Mouse (Mus musculus) liver, embryonic 12.5 days (tissue): ENCODE measurements around the gene Atp10b. TPM values are rescaled to one million over a fixed set of nuclear protein-coding genes. Genes with fewer than 3 reads are reported as not detected.

ENCODE experiments used
- ATAC-seq: fragments of 200-750 bp; cut with Nextera tagmentation; 2 replicates; pipeline ENCODE4 v1.8.0; 2017; ENCODE audit warnings: moderate number of reproducible peaks, mild to moderate bottlenecking, moderate library complexity
- H3K27ac ChIP-seq: fragments of 300-500 bp; sonication (generic); 2 replicates; pipeline ENCODE4 v1.5.1; 2016; ENCODE audit warnings: mild to moderate bottlenecking
- H3K27me3 ChIP-seq: fragments of 300-500 bp; sonication (generic); replicated peaks from 2 replicates; pipeline ENCODE4 v1.6.1; 2016; ENCODE audit warnings: mild to moderate bottlenecking, moderate library complexity
- H3K36me3 ChIP-seq: fragments of 300-500 bp; sonication (generic); 2 replicates; pipeline ENCODE4 v1.6.1; 2016; ENCODE audit warnings: mild to moderate bottlenecking, moderate library complexity
- H3K4me1 ChIP-seq: fragments of 300-500 bp; sonication (generic); 2 replicates; pipeline ENCODE4 v1.6.1; 2016
- H3K4me2 ChIP-seq: fragments of 300-500 bp; sonication (generic); 2 replicates; pipeline ENCODE4 v1.6.1; 2016; ENCODE audit warnings: mild to moderate bottlenecking, moderate library complexity
- H3K4me3 ChIP-seq: fragments of 300-500 bp; sonication (generic); 2 replicates; pipeline ENCODE4 v1.5.1; 2016; ENCODE audit warnings: mild to moderate bottlenecking, moderate library complexity
- H3K9ac ChIP-seq: fragments of 300-500 bp; sonication (generic); 2 replicates; pipeline ENCODE4 v1.6.1; 2016; ENCODE audit warnings: mild to moderate bottlenecking, moderate library complexity
- H3K9me3 ChIP-seq: fragments of 300-500 bp; sonication (generic); replicated peaks from 2 replicates; pipeline ENCODE4 v1.6.1; 2016; ENCODE audit warnings: mild to moderate bottlenecking, moderate library complexity
- WGBS: fragments of 180-500 bp; shearing (Covaris S2); methylation state at CpG from one replicate; pipeline ENCODE4 v1.1.7; 2016; ENCODE audit not compliant: insufficient replicate concordance; 5-methylcytosine and 5-hydroxymethylcytosine counted together
- polyA plus RNA-seq: library from polyadenylated mRNA; unstranded; fragments of >200 nt; fragmentation: Nextera tagmentation; extraction: Ambion mirVana; gene quantifications from 2 replicates; pipeline ENCODE4 v1.2.1, GENCODE M21; 2016

Gene Atp10b
- polyA plus RNA-seq, 1 experiment from 2014 or later: not detected

- no peaks in the 10 kb centered on the region for H3K4me1 ChIP-seq
- no peak for ATAC-seq
- H3K36me3 ChIP-seq: no peaks in the 10 kb centered on the region
- H3K27me3 ChIP-seq: no peaks in the 10 kb centered on the region
- H3K9ac ChIP-seq: no peak overlapping the region
- no peaks in the 10 kb centered on the region for H3K9me3 ChIP-seq
- 16% methylated on average over 1 of the region's 1 CpGs for WGBS
- no peak overlapping the region for H3K27ac ChIP-seq
- H3K4me2 ChIP-seq: no peak overlapping the region
- no peak overlapping the region for H3K4me3 ChIP-seq
These were observed 63.5 kb downstream of the Atp10b start for GRCm38 (mm10) chr11:43213134-43213533.

GRCm38 (mm10) chr11:43213740-43214139, 64.1 kb downstream of the Atp10b start:
- ATAC-seq: no peak
- no peak overlapping the region for H3K9ac ChIP-seq
- H3K4me2 ChIP-seq: no peak overlapping the region
- 67% methylated on average over 1 of the region's 1 CpGs for WGBS
- H3K4me3 ChIP-seq: no peak overlapping the region
- H3K27ac ChIP-seq: no peak overlapping the region
- H3K4me1 ChIP-seq: no peaks in the 10 kb centered on the region
- no peaks in the 10 kb centered on the region for H3K36me3 ChIP-seq
- H3K9me3 ChIP-seq: no peaks in the 10 kb centered on the region
- H3K27me3 ChIP-seq: no peaks in the 10 kb centered on the region

GRCm38 (mm10) chr11:43217021-43217420, 67.3 kb downstream of the Atp10b start:
- Histone ChIP-seq H3K27me3 (no peaks in the 10 kb centered on the region), H3K9me3 (no peaks in the 10 kb centered on the region), H3K9ac (no peak overlapping the region), H3K27ac (no peak overlapping the region), H3K4me3 (no peak overlapping the region), H3K36me3 (no peaks in the 10 kb centered on the region), H3K4me1 (no peaks in the 10 kb centered on the region), H3K4me2 (no peak overlapping the region)
- no peak for ATAC-seq
- WGBS: 34% methylated on average over 4 of the region's 4 CpGs

GRCm38 (mm10) chr11:43230231-43230630, 80.6 kb downstream of the Atp10b start:
- no peak overlapping the region for H3K27ac ChIP-seq
- ATAC-seq: no peak
- H3K36me3 ChIP-seq: no peaks in the 10 kb centered on the region
- H3K4me2 ChIP-seq: no peak overlapping the region
- H3K4me1 ChIP-seq: no peaks in the 10 kb centered on the region
- H3K4me3 ChIP-seq: no peak overlapping the region
- no peak overlapping the region for H3K9ac ChIP-seq
- WGBS: 79% methylated on average over 6 of the region's 6 CpGs
- no peaks in the 10 kb centered on the region for H3K27me3 ChIP-seq
- no peaks in the 10 kb centered on the region for H3K9me3 ChIP-seq

- Histone ChIP-seq H3K27me3 (no peaks in the 10 kb centered on the region), H3K4me1 (no peaks in the 10 kb centered on the region), H3K27ac (no peak overlapping the region), H3K9ac (no peak overlapping the region), H3K4me3 (no peak overlapping the region), H3K36me3 (no peaks in the 10 kb centered on the region), H3K4me2 (no peak overlapping the region), H3K9me3 (no peaks in the 10 kb centered on the region)
- ATAC-seq: no peak
- WGBS: 56% methylated on average over 7 of the region's 7 CpGs
These were observed 82.4 kb downstream of the Atp10b start for GRCm38 (mm10) chr11:43232073-43232472.

- whole genome bisulfite sequencing: 71% methylated on average over 8 of the region's 8 CpGs
- Histone ChIP-seq H3K9me3 (no peaks in the 10 kb centered on the region), H3K4me1 (no peaks in the 10 kb centered on the region), H3K4me2 (no peak overlapping the region), H3K27me3 (no peaks in the 10 kb centered on the region), H3K9ac (no peak overlapping the region), H3K4me3 (no peak overlapping the region), H3K27ac (no peak overlapping the region), H3K36me3 (no peaks in the 10 kb centered on the region)
- ATAC-seq: no peak
These were observed 86.8 kb downstream of the Atp10b start for GRCm38 (mm10) chr11:43236360-43237039.

- ATAC-seq: no peak
- Histone ChIP-seq H3K27me3 (no peaks in the 10 kb centered on the region), H3K9me3 (no peaks in the 10 kb centered on the region), H3K36me3 (no peaks in the 10 kb centered on the region), H3K27ac (no peak overlapping the region), H3K4me1 (no peaks in the 10 kb centered on the region), H3K4me2 (no peak overlapping the region), H3K4me3 (no peak overlapping the region), H3K9ac (no peak overlapping the region)
- 80% methylated on average over 8 of the region's 8 CpGs for WGBS
These were observed 90.1 kb downstream of the Atp10b start for GRCm38 (mm10) chr11:43239804-43240203.

GRCm38 (mm10) chr11:43253034-43253433, 103.4 kb downstream of the Atp10b start:
- no peak for ATAC-seq
- Histone ChIP-seq H3K4me2 (no peak overlapping the region), H3K27me3 (no peaks in the 10 kb centered on the region), H3K9ac (no peak overlapping the region), H3K27ac (no peak overlapping the region), H3K4me3 (no peak overlapping the region), H3K36me3 (no peaks in the 10 kb centered on the region), H3K9me3 (no peaks in the 10 kb centered on the region), H3K4me1 (no peaks in the 10 kb centered on the region)
- 40% methylated on average over 6 of the region's 6 CpGs for WGBS

GRCm38 (mm10) chr11:43255262-43255661, 105.6 kb downstream of the Atp10b start:
- Histone ChIP-seq H3K36me3 (no peaks in the 10 kb centered on the region), H3K4me2 (no peak overlapping the region), H3K4me3 (no peak overlapping the region), H3K27ac (no peak overlapping the region), H3K9me3 (no peaks in the 10 kb centered on the region), H3K9ac (no peak overlapping the region), H3K4me1 (no peaks in the 10 kb centered on the region), H3K27me3 (no peaks in the 10 kb centered on the region)
- no peak for ATAC-seq
- WGBS: 67% methylated on average over 4 of the region's 4 CpGs

- H3K9ac ChIP-seq: no peak overlapping the region
These were observed 107.6 kb downstream of the Atp10b start for GRCm38 (mm10) chr11:43257291-43257690.

GRCm38 (mm10) chr11:43257781-43258180, 108.1 kb downstream of the Atp10b start:
- no peak overlapping the region for H3K27ac ChIP-seq
- H3K4me3 ChIP-seq: no peak overlapping the region
- H3K9ac ChIP-seq: no peak overlapping the region
- no peak overlapping the region for H3K4me2 ChIP-seq
- H3K4me1 ChIP-seq: no peaks in the 10 kb centered on the region
- H3K9me3 ChIP-seq: no peaks in the 10 kb centered on the region
- no peaks in the 10 kb centered on the region for H3K27me3 ChIP-seq
- ATAC-seq: no peak
- WGBS: 66% methylated on average over 7 of the region's 7 CpGs
- H3K36me3 ChIP-seq: no peaks in the 10 kb centered on the region

More at GRCm38 (mm10) chr11:43257291-43257690, 107.6 kb downstream of the Atp10b start:
- no peaks in the 10 kb centered on the region for H3K4me1 ChIP-seq
- no peak for ATAC-seq
- no peak overlapping the region for H3K4me2 ChIP-seq
- H3K36me3 ChIP-seq: no peaks in the 10 kb centered on the region
- H3K27ac ChIP-seq: no peak overlapping the region
- H3K4me3 ChIP-seq: no peak overlapping the region
- 52% methylated on average over 3 of the region's 3 CpGs for WGBS
- no peaks in the 10 kb centered on the region for H3K27me3 ChIP-seq
- no peaks in the 10 kb centered on the region for H3K9me3 ChIP-seq

GRCm38 (mm10) chr11:43263548-43264218, 114.0 kb downstream of the Atp10b start:
- Histone ChIP-seq H3K27ac (no peak overlapping the region), H3K27me3 (no peaks in the 10 kb centered on the region), H3K4me3 (no peak overlapping the region), H3K9me3 (no peaks in the 10 kb centered on the region), H3K4me1 (no peaks in the 10 kb centered on the region), H3K36me3 (no peaks in the 10 kb centered on the region), H3K4me2 (no peak overlapping the region), H3K9ac (no peak overlapping the region)
- no peak for ATAC-seq
- 41% methylated on average over 3 of the region's 3 CpGs for WGBS
